Mouse (Mus musculus) ES-E14 (cell line): ENCODE results near the gene Ropn1.

Experiments used
- MAFK ChIP-seq: IDR thresholded peaks from 2 replicates; pipeline ENCODE4 v1.6.1; 2014; ENCODE audit warnings: mild to moderate bottlenecking, low read depth, low read length, inconsistent platforms; ENCODE audit not compliant: insufficient read depth
- ZC3H11A ChIP-seq: IDR thresholded peaks from 2 replicates; pipeline ENCODE4 v1.6.1; 2012; ENCODE audit warnings: low read depth, mild to moderate bottlenecking, inconsistent platforms, low read length, borderline replicate concordance
- ZNF384 ChIP-seq: IDR thresholded peaks from 2 replicates; pipeline ENCODE4 v1.6.1; 2012; ENCODE audit warnings: low read depth, low read length, inconsistent platforms

DNA sequence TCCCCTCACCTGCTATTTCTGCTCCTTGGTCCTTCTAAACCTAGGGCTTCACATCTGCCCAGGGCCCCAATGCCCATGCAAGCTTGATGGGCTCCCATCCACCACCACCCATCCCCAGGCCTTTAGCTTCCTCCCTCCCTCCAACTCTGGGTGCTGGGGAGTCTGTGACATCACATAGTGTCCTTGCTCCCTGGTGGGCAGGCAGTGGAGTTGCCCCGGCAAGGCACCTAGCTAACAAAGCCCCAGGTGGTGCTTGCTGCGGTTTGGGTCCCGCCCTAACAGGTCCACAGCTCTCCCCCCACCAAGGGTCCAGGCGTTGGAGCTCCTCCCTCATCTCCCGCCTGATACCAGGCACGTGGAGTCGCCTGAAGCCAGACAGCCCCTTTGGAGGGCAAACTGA, at the start of gene Ropn1:
- TF ChIP-seq ZNF384 (no peak), MAFK (no peak), ZC3H11A (no peak)
